Mouse (Mus musculus): ENCODE data around the gene Tmem262.
A peak's percentile ranks its signal among the peaks of the same experiment; 100 is the strongest.

Tmem262 gene

GRCm38 (mm10) chr19:6061021-6061533, 18.8 kb upstream of the Tmem262 start, which contains the start of gene Znhit2:
Gene Znhit2 (plus strand): TSS chr19:6061192.
- peak; percentile 97 for DNase-seq (ENCODE audit: low spot score)

GRCm38 (mm10) chr19:6061641-6062302, 18.1 kb upstream of the Tmem262 start:
- peak; percentile 66 for DNase-seq (ENCODE audit: low spot score)

- DNase-seq (ENCODE audit: low spot score): no peak
Observed at GRCm38 (mm10) chr19:6062418-6062817, 17.4 kb upstream of the Tmem262 start.

- no peak for DNase-seq (ENCODE audit: low spot score)
Observed at GRCm38 (mm10) chr19:6063081-6063480, 16.8 kb upstream of the Tmem262 start.

- DNase-seq (ENCODE audit: low spot score): no peak
Observed at GRCm38 (mm10) chr19:6066571-6066970, 13.3 kb upstream of the Tmem262 start.

GRCm38 (mm10) chr19:6067011-6067723, 12.7 kb upstream of the Tmem262 start:
- peak; percentile 90 for DNase-seq (ENCODE audit: low spot score)

- DNase-seq (ENCODE audit: low spot score): peak; percentile 91
Observed at GRCm38 (mm10) chr19:6067724-6068415, 12.0 kb upstream of the Tmem262 start, which contains the start of gene Tm7sf2. Gene Tm7sf2 (minus strand): TSS chr19:6068373.

GRCm38 (mm10) chr19:6068951-6069350, 10.9 kb upstream of the Tmem262 start:
- peak; percentile 72 for DNase-seq (ENCODE audit: low spot score)

- no peak for DNase-seq (ENCODE audit: low spot score)
Observed at GRCm38 (mm10) chr19:6069851-6070250, 10.0 kb upstream of the Tmem262 start.

GRCm38 (mm10) chr19:6070571-6071250, 9.1 kb upstream of the Tmem262 start:
- DNase-seq (ENCODE audit: low spot score): no peak

- no peak for DNase-seq (ENCODE audit: low spot score)
Observed at GRCm38 (mm10) chr19:6071261-6071660, 8.6 kb upstream of the Tmem262 start.

- no peak for DNase-seq (ENCODE audit: low spot score)
Observed at GRCm38 (mm10) chr19:6073889-6074288, 5.9 kb upstream of the Tmem262 start.

GRCm38 (mm10) chr19:6076564-6077393, 3.1 kb upstream of the Tmem262 start, which contains the start of gene Vps51:
Gene Vps51 (minus strand): TSS chr19:6077231.
- DNase-seq (ENCODE audit: low spot score): peak; percentile 92

GRCm38 (mm10) chr19:6082156-6082555, 2.3 kb downstream of the Tmem262 start, which contains the start of gene Gm28374:
Gene Gm28374 (minus strand): TSS chr19:6082256.
- peak; percentile 87 for DNase-seq (ENCODE audit: low spot score)

- DNase-seq (ENCODE audit: low spot score): peak; percentile 99
Observed at GRCm38 (mm10) chr19:6084478-6085248, 4.8 kb downstream of the Tmem262 start, which contains the start of the genes Zfpl1 and Cdca5. Gene Zfpl1 (minus strand): TSS chr19:6084956. Gene Cdca5 (plus strand): TSS chr19:6084983.

- peak; percentile 89 for DNase-seq (ENCODE audit: low spot score)
Observed at GRCm38 (mm10) chr19:6085417-6085879, 5.6 kb downstream of the Tmem262 start.

- DNase-seq (ENCODE audit: low spot score): no peak
Observed at GRCm38 (mm10) chr19:6088841-6089240, 9.0 kb downstream of the Tmem262 start.

- no peak for DNase-seq (ENCODE audit: low spot score)
Observed at GRCm38 (mm10) chr19:6094119-6094518, 14.3 kb downstream of the Tmem262 start, which contains the start of gene AC131692.1. Gene AC131692.1 (plus strand): TSS chr19:6094419.

GRCm38 (mm10) chr19:6097847-6098246, 18.0 kb downstream of the Tmem262 start:
- no peak for DNase-seq (ENCODE audit: low spot score)

- DNase-seq (ENCODE audit: low spot score): no peak
Observed at GRCm38 (mm10) chr19:6101186-6101585, 21.4 kb downstream of the Tmem262 start.

Data from MN1 (cell line).